Mouse (Mus musculus) hindbrain, embryonic 13.5 days (tissue): ENCODE measurements around the gene Sept8. TPM values are rescaled to one million over a fixed set of nuclear protein-coding genes. Genes with fewer than 3 reads are reported as not detected.

Source experiments
- ATAC-seq: fragments of 200-750 bp; cut with Nextera tagmentation; 2 replicates; pipeline ENCODE4 v1.8.0; 2017; ENCODE audit warnings: moderate TSS enrichment; ENCODE audit not compliant: low FRiP score
- H3K27ac ChIP-seq: fragments of 300-500 bp; sonication (generic); 2 replicates; pipeline ENCODE4 v1.5.1; 2015; ENCODE audit warnings: inconsistent platforms, mild to moderate bottlenecking, moderate library complexity
- H3K27me3 ChIP-seq: fragments of 300-500 bp; sonication (generic); 2 replicates; pipeline ENCODE4 v1.6.1; 2015; ENCODE audit warnings: mild to moderate bottlenecking, inconsistent platforms
- H3K36me3 ChIP-seq: fragments of 300-500 bp; sonication (generic); 2 replicates; pipeline ENCODE4 v1.6.1; 2015; ENCODE audit warnings: mild to moderate bottlenecking, inconsistent platforms
- H3K4me1 ChIP-seq: fragments of 300-500 bp; sonication (generic); replicated peaks from 2 replicates; pipeline ENCODE4 v1.6.1; 2015; ENCODE audit warnings: inconsistent platforms
- H3K4me2 ChIP-seq: fragments of 300-500 bp; sonication (generic); 2 replicates; pipeline ENCODE4 v1.6.1; 2015; ENCODE audit warnings: inconsistent platforms, mild to moderate bottlenecking, moderate library complexity
- H3K4me3 ChIP-seq: fragments of 300-500 bp; sonication (generic); 2 replicates; pipeline ENCODE4 v1.5.1; 2015; ENCODE audit warnings: mild to moderate bottlenecking, inconsistent platforms
- H3K9ac ChIP-seq: fragments of 300-500 bp; sonication (generic); 2 replicates; pipeline ENCODE4 v1.6.1; 2015; ENCODE audit warnings: mild to moderate bottlenecking, inconsistent platforms
- H3K9me3 ChIP-seq: fragments of 300-500 bp; sonication (generic); 2 replicates; pipeline ENCODE4 v1.6.1; 2016; ENCODE audit warnings: inconsistent platforms
- WGBS: fragments of 180-500 bp; shearing (Covaris S2); methylation state at CpG from one replicate; pipeline ENCODE4 v1.1.7; 2015; 5-methylcytosine and 5-hydroxymethylcytosine counted together
- polyA plus RNA-seq: library from polyadenylated mRNA; unstranded; fragments of >200 nt; fragmentation: Nextera tagmentation; extraction: Ambion mirVana; gene quantifications from 2 replicates; pipeline ENCODE4 v1.2.1, GENCODE M21; 2015

Sept8 gene
- polyA plus RNA-seq, 1 experiment from 2014 or later: 17.3 TPM

DNA sequence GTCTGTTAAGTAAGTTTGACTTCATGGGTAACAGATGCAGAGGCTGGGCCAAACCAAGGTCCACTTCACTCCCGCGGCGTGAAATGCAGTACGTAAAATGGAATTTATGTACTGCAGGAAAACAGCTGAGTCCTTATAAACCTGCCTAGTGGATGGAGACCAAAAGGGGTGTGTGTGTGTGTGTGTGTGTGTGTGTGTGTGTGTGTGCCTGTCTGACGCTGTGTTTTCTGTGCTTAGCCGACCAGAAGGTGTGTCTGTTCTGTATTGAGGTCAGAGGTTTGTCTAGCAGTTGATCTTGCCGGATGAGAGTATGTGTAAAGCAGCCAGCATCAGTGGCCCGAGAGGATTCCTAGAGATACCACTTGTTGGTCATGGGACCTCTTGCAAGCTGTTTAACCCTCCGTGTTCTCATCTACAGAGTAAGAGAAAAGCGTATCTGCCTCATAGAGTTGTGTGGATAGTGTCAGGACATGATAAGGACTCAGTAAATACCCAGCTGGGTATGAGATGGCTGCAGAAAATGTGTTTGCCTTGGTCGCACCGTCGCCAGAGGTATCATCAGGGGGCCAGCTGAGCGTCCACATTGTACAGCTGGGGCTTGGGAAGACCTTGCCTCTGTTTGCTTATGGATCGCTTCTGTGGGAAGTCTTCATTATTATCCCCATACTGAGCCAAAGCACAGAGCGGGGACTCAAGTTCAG, 2.2 kb downstream of the Sept8 start:
- ATAC-seq: no peak
- peak overlapping the region; percentile 83 for H3K4me2 ChIP-seq
- H3K9me3 ChIP-seq: no peaks in the 10 kb centered on the region
- peak overlapping the region; percentile 73 for H3K4me3 ChIP-seq
- peaks cover 56% of the 10 kb centered on the region for H3K4me1 ChIP-seq
- H3K36me3 ChIP-seq: no peaks in the 10 kb centered on the region
- peaks cover 25% of the 10 kb centered on the region for H3K27me3 ChIP-seq
- H3K9ac ChIP-seq: peak overlapping the region; percentile 87
- 47% methylated on average over 16 of the region's 16 CpGs for WGBS
- no peak overlapping the region for H3K27ac ChIP-seq

DNA sequence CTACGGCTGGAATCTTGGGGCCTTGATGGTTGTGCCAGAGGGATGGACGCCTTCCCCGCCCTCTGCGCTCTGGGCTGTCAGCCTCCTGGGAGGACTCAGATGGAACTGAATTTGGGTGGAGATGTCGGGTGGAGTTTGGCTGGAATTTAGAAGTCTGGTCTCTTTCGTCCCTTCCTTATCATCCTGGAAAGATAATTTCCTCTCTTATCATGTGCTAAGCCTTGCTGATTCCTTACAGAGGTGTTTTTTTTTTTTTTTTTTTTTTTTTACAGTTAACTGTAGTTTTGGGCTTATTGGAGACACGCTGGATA, 2.7 kb downstream of the Sept8 start:
- Histone ChIP-seq H3K4me1 (peaks cover 57% of the 10 kb centered on the region), H3K4me3 (no peak overlapping the region), H3K27me3 (peaks cover 25% of the 10 kb centered on the region), H3K36me3 (no peaks in the 10 kb centered on the region), H3K9me3 (no peaks in the 10 kb centered on the region), H3K27ac (no peak overlapping the region), H3K4me2 (peak overlapping the region; percentile 83), H3K9ac (no peak overlapping the region)
- 84% methylated on average over 7 of the region's 7 CpGs for WGBS
- no peak for ATAC-seq

DNA sequence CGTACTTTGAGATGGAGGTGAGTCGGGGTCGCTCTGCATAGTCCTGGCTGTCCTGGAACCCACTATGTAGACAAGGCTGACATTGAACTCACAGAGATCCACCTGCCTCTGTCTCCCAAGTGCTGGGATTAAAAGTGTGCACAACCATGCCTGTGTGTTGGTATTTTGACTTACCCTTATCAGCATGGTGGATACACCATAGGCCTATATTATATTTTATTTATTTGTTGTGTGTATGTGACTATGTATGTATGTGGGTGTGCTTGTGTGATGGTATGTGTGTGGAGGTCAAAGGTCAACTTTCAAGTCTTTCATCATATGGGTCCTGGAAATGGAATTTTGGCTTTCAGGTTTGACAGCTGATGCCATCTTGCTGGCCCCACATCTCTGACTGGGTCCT, 3.3 kb downstream of the Sept8 start:
- H3K27ac ChIP-seq: no peak overlapping the region
- no peak for ATAC-seq

DNA sequence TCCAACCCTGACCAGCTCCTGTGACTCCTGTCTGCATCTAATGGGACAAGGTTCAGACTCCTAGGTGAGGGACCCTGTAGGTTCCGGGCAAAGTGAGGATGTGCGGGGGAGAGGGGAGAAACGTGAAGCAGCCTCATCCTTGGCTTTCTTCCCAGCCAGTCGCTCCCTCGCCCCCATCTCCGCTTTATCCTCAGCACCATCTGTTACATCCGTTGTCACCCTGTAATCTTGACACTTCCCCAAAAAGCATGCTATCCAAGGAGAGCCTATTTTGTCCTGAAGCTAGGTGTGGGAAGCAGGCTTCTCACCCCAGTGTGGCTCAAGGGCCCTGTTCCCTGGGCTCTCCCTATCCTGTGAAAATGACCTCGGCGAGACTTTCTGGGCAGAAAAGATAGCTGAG, 3.9 kb downstream of the Sept8 start:
- Histone ChIP-seq H3K36me3 (no peaks in the 10 kb centered on the region), H3K9ac (no peak overlapping the region), H3K27me3 (peaks cover 16% of the 10 kb centered on the region), H3K4me1 (peaks cover 57% of the 10 kb centered on the region), H3K27ac (no peak overlapping the region), H3K4me3 (no peak overlapping the region), H3K9me3 (no peaks in the 10 kb centered on the region), H3K4me2 (0 out of 2 replicates have a peak overlapping the region, but pooled peaks have one; percentile 1)
- ATAC-seq: no peak
- WGBS: 76% methylated on average over 9 of the region's 9 CpGs

More for the DNA sequence above, 3.3 kb downstream of the Sept8 start:
- H3K27me3 ChIP-seq: peaks cover 22% of the 10 kb centered on the region
- H3K4me1 ChIP-seq: peaks cover 57% of the 10 kb centered on the region
- WGBS: 96% methylated on average over 3 of the region's 3 CpGs
- no peak overlapping the region for H3K4me3 ChIP-seq
- H3K9me3 ChIP-seq: no peaks in the 10 kb centered on the region
- no peaks in the 10 kb centered on the region for H3K36me3 ChIP-seq
- no peak overlapping the region for H3K9ac ChIP-seq
- no peak overlapping the region for H3K4me2 ChIP-seq

DNA sequence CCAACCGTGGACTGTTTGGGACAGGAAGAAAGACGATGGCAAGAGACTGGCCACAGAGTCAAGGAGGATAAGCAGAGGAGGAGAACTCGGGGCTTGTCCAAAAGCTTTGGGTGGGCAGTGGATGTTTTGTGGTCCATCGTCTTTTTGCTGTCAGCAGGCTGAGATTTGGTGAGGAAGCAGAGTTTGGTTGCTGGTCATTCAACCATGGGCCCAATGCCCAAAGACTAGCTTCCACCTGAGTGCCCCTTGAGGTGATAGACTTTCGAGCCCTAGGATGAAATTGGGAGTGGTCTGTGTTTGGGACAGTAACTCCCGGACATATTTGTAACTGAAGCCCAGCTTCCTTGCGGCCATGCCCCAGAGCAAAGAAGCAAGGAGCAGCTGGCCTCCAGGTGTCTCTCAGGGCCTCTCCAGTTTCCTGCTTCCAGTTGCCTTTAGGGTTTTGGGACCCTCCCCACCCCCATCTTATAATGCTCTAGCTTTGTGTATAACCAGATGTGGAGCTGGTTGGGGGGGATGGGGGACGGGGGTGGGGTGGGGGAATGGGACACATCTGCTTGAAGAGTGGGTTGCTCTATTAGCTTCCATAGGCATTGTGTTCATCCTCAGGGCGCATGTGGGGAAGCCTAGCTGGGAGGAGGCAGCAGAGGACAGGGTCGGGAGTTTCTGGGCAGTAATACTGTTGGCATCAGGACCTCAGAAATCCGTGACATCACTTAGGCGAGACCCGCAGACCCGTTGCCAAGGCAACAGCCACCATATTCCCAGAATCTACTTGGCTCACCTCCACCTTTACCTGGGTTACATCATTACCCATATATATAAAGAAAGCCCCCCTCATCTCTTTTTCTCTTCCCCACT, 4.7 kb downstream of the Sept8 start:
- no peaks in the 10 kb centered on the region for H3K36me3 ChIP-seq
- no peak overlapping the region for H3K4me2 ChIP-seq
- ATAC-seq: no peak
- H3K4me3 ChIP-seq: no peak overlapping the region
- H3K9me3 ChIP-seq: no peaks in the 10 kb centered on the region
- H3K27ac ChIP-seq: no peak overlapping the region
- peaks cover 59% of the 10 kb centered on the region for H3K4me1 ChIP-seq
- H3K9ac ChIP-seq: no peak overlapping the region
- WGBS: 85% methylated on average over 14 of the region's 14 CpGs
- H3K27me3 ChIP-seq: peaks cover 8% of the 10 kb centered on the region

DNA sequence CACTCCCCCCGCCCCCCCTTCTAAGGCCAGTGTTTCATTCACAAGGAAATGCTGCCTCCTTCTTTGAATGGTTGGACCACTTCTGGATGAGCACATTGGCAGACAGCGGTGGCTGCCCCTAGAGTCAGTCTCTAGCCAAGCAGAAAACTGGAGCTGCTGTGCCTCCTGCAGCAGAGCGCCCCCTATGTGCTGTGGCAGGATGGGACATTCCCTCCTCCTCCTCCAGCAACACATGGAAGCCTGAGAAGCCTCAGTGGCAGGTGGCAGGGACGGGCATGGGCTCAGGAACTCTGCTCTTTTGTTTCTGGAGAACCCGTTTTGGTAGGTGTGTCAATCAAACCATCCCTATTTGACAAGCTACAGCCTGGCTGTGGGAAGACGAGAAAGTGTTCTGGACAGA, 5.8 kb downstream of the Sept8 start:
- 71% methylated on average over 6 of the region's 6 CpGs for WGBS
- Histone ChIP-seq H3K9ac (no peak overlapping the region), H3K9me3 (no peaks in the 10 kb centered on the region), H3K4me3 (no peak overlapping the region), H3K36me3 (no peaks in the 10 kb centered on the region), H3K4me2 (no peak overlapping the region), H3K27ac (no peak overlapping the region), H3K4me1 (peaks cover 66% of the 10 kb centered on the region), H3K27me3 (0 out of 2 replicates have a peak, but pooled peaks cover 4% of the 10 kb centered on the region)
- ATAC-seq: no peak

DNA sequence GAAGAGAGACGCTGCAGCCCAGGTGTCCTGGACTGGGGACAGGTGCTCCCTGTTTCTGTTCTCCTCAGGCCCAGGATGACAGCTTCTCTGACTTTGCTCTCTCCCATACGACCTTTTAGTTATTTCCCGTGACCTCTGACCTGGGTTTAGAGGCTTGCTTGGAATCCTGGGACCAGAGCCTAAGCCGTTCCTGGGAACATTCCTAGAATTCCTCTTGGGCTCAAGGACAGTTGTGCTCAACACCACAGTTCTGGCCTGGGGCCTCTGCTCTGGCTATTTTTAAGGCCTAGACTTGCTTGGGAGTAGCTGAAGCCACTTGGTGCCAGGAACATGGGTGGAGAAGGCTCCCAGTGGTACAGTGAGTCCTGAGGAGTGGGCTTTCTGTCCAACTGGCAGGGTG, 6.4 kb downstream of the Sept8 start:
- ATAC-seq: no peak

DNA sequence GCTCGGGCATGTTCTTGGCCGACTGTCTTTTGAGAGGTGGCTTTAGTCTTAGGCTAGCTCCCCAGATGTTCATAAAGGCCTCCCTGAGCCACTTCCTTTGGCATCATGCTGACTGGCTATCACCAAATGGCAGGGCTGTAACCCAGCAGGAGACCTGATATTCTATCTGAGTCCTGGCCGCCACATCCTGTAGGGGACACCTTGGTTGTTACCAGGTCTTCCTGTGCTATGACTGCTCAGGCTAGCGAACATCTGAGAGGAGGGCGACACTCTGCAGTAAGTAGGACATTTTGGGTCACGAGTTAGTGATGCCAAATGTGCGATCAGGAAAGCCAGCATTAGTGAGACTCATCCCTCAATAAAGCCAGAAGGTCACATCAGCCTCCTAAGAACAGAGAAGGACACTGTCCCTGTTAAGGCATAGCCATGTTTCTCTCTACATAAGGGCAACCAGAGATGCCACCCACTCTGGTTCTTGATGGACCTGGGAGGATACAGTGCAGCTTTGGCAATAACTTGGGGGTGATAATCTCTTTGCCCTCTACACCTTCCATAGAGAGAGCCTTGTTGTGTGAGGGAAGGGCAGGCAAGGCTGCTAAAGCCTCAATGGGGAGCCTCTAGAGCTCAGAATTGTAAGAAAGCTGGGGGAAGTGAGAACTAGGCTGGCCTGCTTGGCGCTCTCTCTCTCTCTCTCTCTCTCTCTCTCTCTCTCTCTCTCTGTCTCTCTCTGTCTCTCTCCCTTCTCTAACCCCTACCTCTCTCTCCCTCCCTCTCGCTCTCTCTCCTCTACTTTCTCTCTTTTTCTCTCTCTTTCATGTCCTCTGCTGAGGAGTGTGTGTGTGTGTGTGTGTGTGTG, 9.6 kb downstream of the Sept8 start:
- no peak for ATAC-seq
- WGBS: 86% methylated on average over 9 of the region's 9 CpGs
- no peak overlapping the region for H3K27ac ChIP-seq

More for the DNA sequence above, 6.4 kb downstream of the Sept8 start:
- WGBS: 44% methylated on average over 4 of the region's 4 CpGs
- Histone ChIP-seq H3K4me3 (no peak overlapping the region), H3K27ac (no peak overlapping the region), H3K36me3 (no peaks in the 10 kb centered on the region), H3K27me3 (0 out of 2 replicates have a peak, but pooled peaks cover 4% of the 10 kb centered on the region), H3K4me2 (no peak overlapping the region), H3K9ac (no peak overlapping the region), H3K4me1 (peaks cover 62% of the 10 kb centered on the region), H3K9me3 (no peaks in the 10 kb centered on the region)

DNA sequence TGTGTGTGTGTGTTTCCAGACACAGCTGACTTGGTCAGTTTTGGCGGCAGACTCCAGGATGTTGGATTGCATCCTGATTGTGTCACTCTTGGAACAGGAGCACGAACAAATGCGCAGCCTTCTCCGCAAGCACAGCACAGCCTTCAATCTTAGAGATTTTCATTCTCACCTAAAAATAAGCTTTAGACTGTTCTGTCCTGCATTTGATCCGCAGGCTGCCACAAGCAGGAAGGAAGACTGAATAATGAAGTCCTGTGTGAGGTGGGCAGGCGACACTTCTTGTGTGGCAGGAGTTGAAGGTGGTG, 10.1 kb downstream of the Sept8 start:
- Histone ChIP-seq H3K27me3 (no peaks in the 10 kb centered on the region), H3K4me3 (no peak overlapping the region), H3K9ac (no peak overlapping the region), H3K4me2 (no peak overlapping the region), H3K36me3 (peaks cover 15% of the 10 kb centered on the region), H3K4me1 (peaks cover 26% of the 10 kb centered on the region), H3K9me3 (no peaks in the 10 kb centered on the region), H3K27ac (no peak overlapping the region)
- no peak for ATAC-seq
- 71% methylated on average over 6 of the region's 6 CpGs for WGBS

More for the DNA sequence above, 9.6 kb downstream of the Sept8 start:
- H3K9me3 ChIP-seq: no peaks in the 10 kb centered on the region
- H3K9ac ChIP-seq: no peak overlapping the region
- peaks cover 32% of the 10 kb centered on the region for H3K4me1 ChIP-seq
- no peak overlapping the region for H3K4me2 ChIP-seq
- peaks cover 9% of the 10 kb centered on the region for H3K36me3 ChIP-seq
- H3K4me3 ChIP-seq: no peak overlapping the region
- no peaks in the 10 kb centered on the region for H3K27me3 ChIP-seq

DNA sequence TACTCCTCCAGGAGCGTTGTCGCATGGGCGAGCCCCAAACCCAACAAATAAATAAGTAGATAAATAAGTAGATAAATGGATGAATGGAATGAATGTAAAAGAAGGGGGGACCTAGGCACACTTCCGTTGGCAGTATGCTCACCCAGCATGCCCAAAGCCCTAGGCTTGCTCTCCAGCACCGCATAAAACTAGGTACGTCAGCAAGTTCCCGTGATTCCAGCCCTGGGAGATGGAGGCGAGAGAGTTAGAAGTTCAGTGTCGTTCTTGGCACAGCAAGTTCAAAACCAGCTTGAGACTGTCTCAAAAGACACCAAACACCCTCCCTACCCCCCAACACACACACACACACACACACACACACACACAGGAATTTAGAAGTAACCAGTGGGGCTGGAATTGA, 10.9 kb downstream of the Sept8 start:
- no peak overlapping the region for H3K9ac ChIP-seq
- H3K27ac ChIP-seq: no peak overlapping the region
- no peaks in the 10 kb centered on the region for H3K9me3 ChIP-seq
- H3K36me3 ChIP-seq: peaks cover 23% of the 10 kb centered on the region
- no peak overlapping the region for H3K4me3 ChIP-seq
- no peaks in the 10 kb centered on the region for H3K27me3 ChIP-seq
- WGBS: 89% methylated on average over 9 of the region's 9 CpGs
- ATAC-seq: no peak
- H3K4me1 ChIP-seq: peaks cover 21% of the 10 kb centered on the region
- no peak overlapping the region for H3K4me2 ChIP-seq

DNA sequence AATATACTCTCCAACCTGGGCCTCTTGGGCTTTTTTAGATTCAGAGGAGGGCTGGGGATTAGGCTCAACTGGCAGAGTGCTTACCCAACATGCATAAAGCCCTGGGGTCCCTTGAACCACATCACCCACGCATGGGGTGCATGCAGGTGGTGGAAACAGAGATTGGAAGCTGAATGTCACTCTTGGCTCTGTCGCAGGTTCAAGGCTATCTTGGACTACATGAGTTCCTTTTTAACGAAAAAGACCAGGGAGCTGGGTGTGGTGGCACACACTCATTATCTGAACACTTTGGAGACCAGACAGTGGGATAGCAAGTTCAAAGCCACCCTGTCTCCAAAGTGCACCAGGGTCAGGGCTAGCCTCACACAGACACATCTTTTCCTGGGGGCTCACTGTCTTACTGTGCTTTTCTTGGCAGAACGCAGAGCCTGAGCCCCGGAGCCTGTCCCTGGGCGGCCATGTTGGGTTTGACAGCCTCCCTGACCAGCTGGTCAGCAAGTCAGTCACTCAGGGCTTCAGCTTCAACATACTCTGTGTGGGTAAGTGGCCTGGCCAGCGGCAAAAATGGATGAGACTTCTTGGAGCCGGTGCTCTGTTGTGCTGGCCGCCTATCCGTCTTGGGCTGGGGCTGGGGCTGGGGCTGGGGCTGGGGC, 12.6 kb downstream of the Sept8 start:
- H3K9me3 ChIP-seq: no peaks in the 10 kb centered on the region
- no peak overlapping the region for H3K4me3 ChIP-seq
- 87% methylated on average over 10 of the region's 10 CpGs for WGBS
- H3K27ac ChIP-seq: no peak overlapping the region
- no peak for ATAC-seq
- H3K4me1 ChIP-seq: peaks cover 14% of the 10 kb centered on the region
- no peaks in the 10 kb centered on the region for H3K27me3 ChIP-seq
- peaks cover 40% of the 10 kb centered on the region for H3K36me3 ChIP-seq
- H3K9ac ChIP-seq: no peak overlapping the region
- H3K4me2 ChIP-seq: no peak overlapping the region

DNA sequence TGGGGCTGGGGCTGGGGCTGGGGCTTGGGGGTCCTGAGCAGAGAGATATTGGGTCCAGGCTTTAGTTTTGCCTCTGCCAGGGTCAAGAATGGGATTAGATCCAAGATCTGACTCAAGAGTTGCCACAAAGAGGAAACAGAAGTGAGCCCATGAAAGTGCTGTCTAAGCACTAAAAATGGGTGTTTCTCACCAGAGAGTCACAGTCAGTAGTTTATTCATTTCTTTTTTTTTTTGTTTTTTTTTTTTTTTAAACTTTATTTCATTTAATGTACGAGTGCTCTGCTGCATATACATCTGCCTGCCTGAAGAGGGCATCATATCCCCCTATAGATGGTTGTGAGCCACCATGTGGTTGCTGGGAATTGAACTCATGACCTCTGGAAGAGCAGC, 13.2 kb downstream of the Sept8 start:
- Histone ChIP-seq H3K9ac (no peak overlapping the region), H3K36me3 (peaks cover 45% of the 10 kb centered on the region), H3K9me3 (no peaks in the 10 kb centered on the region), H3K4me2 (no peak overlapping the region), H3K27me3 (no peaks in the 10 kb centered on the region), H3K4me3 (no peak overlapping the region), H3K27ac (no peak overlapping the region), H3K4me1 (peaks cover 14% of the 10 kb centered on the region)
- no peak for ATAC-seq
- 87% methylated on average over 1 of the region's 1 CpGs for WGBS
